Mouse (Mus musculus) midbrain, embryonic 11.5 days (tissue): ENCODE measurements around the gene Acta1. TPM values are rescaled to one million over a fixed set of nuclear protein-coding genes. Genes with fewer than 3 reads are reported as not detected.

ENCODE experiments used
- ATAC-seq: fragments of 200-750 bp; cut with Nextera tagmentation; 2 replicates; pipeline ENCODE4 v1.8.0; 2017; ENCODE audit warnings: moderate TSS enrichment, moderate library complexity; ENCODE audit not compliant: low FRiP score
- DNase-seq: peaks from one replicate; pipeline ENCODE4 v3.0.0; 2015; ENCODE audit warnings: low spot score; ENCODE audit errors: missing footprints
- H3K27ac ChIP-seq: fragments of 300-500 bp; sonication (generic); 2 replicates; pipeline ENCODE4 v1.5.1; 2014; ENCODE audit warnings: low read depth, low read length
- H3K27me3 ChIP-seq: fragments of 300-500 bp; sonication (generic); 2 replicates; pipeline ENCODE4 v1.6.1; 2014; ENCODE audit warnings: mild to moderate bottlenecking, low read length, moderate library complexity, mixed read lengths; ENCODE audit not compliant: control insufficient read depth, insufficient read depth
- H3K36me3 ChIP-seq: fragments of 300-500 bp; sonication (generic); 2 replicates; pipeline ENCODE4 v1.6.1; 2014; ENCODE audit warnings: mild to moderate bottlenecking, low read length, moderate library complexity, mixed read lengths; ENCODE audit not compliant: control insufficient read depth, insufficient read depth
- H3K4me1 ChIP-seq: fragments of 300-500 bp; sonication (generic); 2 replicates; pipeline ENCODE4 v1.6.1; 2014; ENCODE audit warnings: low read length; ENCODE audit not compliant: control insufficient read depth, insufficient read depth
- H3K4me2 ChIP-seq: fragments of 300-500 bp; sonication (generic); 2 replicates; pipeline ENCODE4 v1.6.1; 2014; ENCODE audit warnings: mild to moderate bottlenecking, moderate library complexity
- H3K4me3 ChIP-seq: fragments of 300-500 bp; sonication (generic); 2 replicates; pipeline ENCODE4 v1.5.1; 2014; ENCODE audit warnings: low read depth, low read length
- H3K9ac ChIP-seq: fragments of 300-500 bp; sonication (generic); 2 replicates; pipeline ENCODE4 v1.6.1; 2014; ENCODE audit warnings: low read length
- H3K9me3 ChIP-seq: fragments of 300-500 bp; sonication (generic); 2 replicates; pipeline ENCODE4 v1.6.1; 2016; ENCODE audit warnings: low read length; ENCODE audit not compliant: control insufficient read depth
- WGBS: fragments of 180-500 bp; shearing (Covaris S2); extraction: QIAGEN DNeasy Blood & Tissue Kit; methylation state at CpG from one replicate; pipeline ENCODE4 v1.1.7; 2014; 5-methylcytosine and 5-hydroxymethylcytosine counted together
- polyA plus RNA-seq: library from polyadenylated mRNA; unstranded; fragments of >200 nt; fragmentation: Nextera tagmentation; extraction: Ambion mirVana; gene quantifications from 2 replicates; pipeline ENCODE4 v1.2.1, GENCODE M21; 2014

Gene Acta1
- polyA plus RNA-seq, 1 experiment from 2014 or later, result not detected

DNA sequence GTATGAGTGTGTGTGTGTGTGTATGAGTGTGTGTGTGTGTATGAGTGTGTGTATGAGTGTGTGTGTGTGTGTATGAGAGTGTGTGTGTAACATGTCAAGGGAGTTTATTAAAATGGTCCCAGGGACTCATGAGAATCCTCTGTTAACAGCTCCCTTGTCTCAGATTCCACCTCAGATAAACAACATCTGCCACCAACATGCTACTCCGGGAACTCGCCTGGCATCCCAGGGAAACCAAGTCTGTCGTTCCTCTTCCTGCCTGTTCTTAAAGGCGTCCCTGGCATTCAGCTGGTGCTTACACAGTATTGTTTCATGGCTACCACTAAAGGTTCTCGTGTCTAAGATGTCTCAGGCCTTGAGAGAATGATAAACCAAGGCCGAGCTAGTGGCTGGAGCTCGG, 50.2 kb downstream of the Acta1 start:
- no peak overlapping the region for H3K4me2 ChIP-seq
- ATAC-seq, result no peak
- no peak overlapping the region for H3K4me3 ChIP-seq

DNA sequence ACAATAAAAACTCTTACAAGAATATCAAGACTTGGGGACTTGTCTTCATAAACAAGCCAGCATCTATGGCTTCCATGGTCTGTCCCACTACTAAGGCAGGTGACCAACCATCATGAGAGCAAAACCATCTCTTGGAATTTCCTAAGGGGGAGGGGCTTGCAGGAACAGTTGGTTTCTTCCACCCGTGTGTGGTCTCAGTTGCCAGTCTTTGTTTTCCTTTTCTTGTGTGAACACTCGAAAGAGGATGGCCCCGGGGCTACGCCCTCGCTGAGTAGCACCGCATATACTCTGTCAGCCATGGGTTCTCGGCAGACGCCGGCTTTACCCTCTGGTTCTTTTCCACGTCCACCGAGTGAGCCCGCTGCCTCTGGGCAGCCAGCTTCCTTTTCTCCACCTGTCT, 52.5 kb downstream of the Acta1 start:
- Histone ChIP-seq H3K36me3 (no peaks in the 10 kb centered on the region; the same call in 1 of the 2 replicates), H3K4me3 (no peak overlapping the region), H3K9ac (no peak overlapping the region), H3K9me3 (no peaks in the 10 kb centered on the region), H3K27ac (no peak overlapping the region), H3K4me2 (no peak overlapping the region), H3K4me1 (no peaks in the 10 kb centered on the region), H3K27me3 (no peaks in the 10 kb centered on the region)
- ATAC-seq (no peak), DNase-seq (no peak)
- 92% methylated on average over 12 of the region's 12 CpGs for WGBS

More for the DNA sequence above, 50.2 kb downstream of the Acta1 start:
- Histone ChIP-seq H3K4me1 (no peaks in the 10 kb centered on the region), H3K9ac (no peak overlapping the region), H3K27me3 (no peaks in the 10 kb centered on the region), H3K9me3 (no peaks in the 10 kb centered on the region), H3K27ac (no peak overlapping the region), H3K36me3 (no peaks in the 10 kb centered on the region)
- 86% methylated on average over 7 of the region's 7 CpGs for WGBS
- no peak for DNase-seq

Other genes with a start within 250 kb of the Acta1 start
- gene Rhou, start 240.8 kb downstream of the Acta1 start, polyA plus RNA-seq, result 7.7 and 8.3 TPM in 2 replicates
- 58.8 and 61.2 TPM in 2 replicates for gene Rab4a, start 88.8 kb downstream of the Acta1 start, polyA plus RNA-seq
- gene Ccsap, start 34.5 kb downstream of the Acta1 start, polyA plus RNA-seq, result 7.5 and 7.9 TPM in 2 replicates
- 54.2 and 61.7 TPM in 2 replicates for gene Nup133, start 54.5 kb upstream of the Acta1 start, polyA plus RNA-seq
- 18.3 and 19.1 TPM in 2 replicates for gene Abcb10, start 88.4 kb upstream of the Acta1 start, polyA plus RNA-seq
- 34.8 and 40.2 TPM in 2 replicates for gene Taf5l, start 126.6 kb upstream of the Acta1 start, polyA plus RNA-seq
- gene Urb2, start 126.8 kb upstream of the Acta1 start, polyA plus RNA-seq, result 6.9 and 7.1 TPM in 2 replicates